Mouse (Mus musculus) thymus, postnatal 10 days (tissue): Measurements from ENCODE around the gene Dock2.

Experiments used
- DNase-seq, 2 experiments: peaks; one replicate each; pipeline ENCODE4 v3.0.0; 2021; ENCODE audit warnings: low spot score in 2 of 2

Gene Dock2

GRCm38 (mm10) chr11:34528006-34528405, 255.7 kb downstream of the Dock2 start:
- DNase-seq, result no peak

- no peak for DNase-seq
Measured at GRCm38 (mm10) chr11:34527238-34527637, 256.5 kb downstream of the Dock2 start.

- no peak for DNase-seq
Measured at GRCm38 (mm10) chr11:34525096-34525891, 258.4 kb downstream of the Dock2 start.

GRCm38 (mm10) chr11:34524586-34524985, 259.1 kb downstream of the Dock2 start:
- no peak for DNase-seq

GRCm38 (mm10) chr11:34518566-34518965, 265.1 kb downstream of the Dock2 start:
- DNase-seq, result no peak

- DNase-seq, result no peak
Measured at GRCm38 (mm10) chr11:34516971-34517370, 266.7 kb downstream of the Dock2 start.

GRCm38 (mm10) chr11:34515301-34515700, 268.4 kb downstream of the Dock2 start:
- DNase-seq, result no peak

- DNase-seq, result no peak
Measured at GRCm38 (mm10) chr11:34506390-34506789, 277.3 kb downstream of the Dock2 start.

GRCm38 (mm10) chr11:34499663-34500062, 284.0 kb downstream of the Dock2 start:
- DNase-seq, result no peak

GRCm38 (mm10) chr11:34494682-34495081, 289.0 kb downstream of the Dock2 start:
- DNase-seq, result no peak

GRCm38 (mm10) chr11:34492986-34493385, 290.7 kb downstream of the Dock2 start:
- DNase-seq, result no peak

GRCm38 (mm10) chr11:34492223-34492622, 291.5 kb downstream of the Dock2 start:
- no peak for DNase-seq

GRCm38 (mm10) chr11:34489548-34489947, 294.1 kb downstream of the Dock2 start:
- no peak for DNase-seq

GRCm38 (mm10) chr11:34479301-34479700, 304.4 kb downstream of the Dock2 start:
- no peak for DNase-seq

- no peak for DNase-seq
Measured at GRCm38 (mm10) chr11:34469792-34470191, 313.9 kb downstream of the Dock2 start.

- no peak for DNase-seq
Measured at GRCm38 (mm10) chr11:34468571-34468970, 315.1 kb downstream of the Dock2 start.

- no peak for DNase-seq
Measured at GRCm38 (mm10) chr11:34467056-34467455, 316.6 kb downstream of the Dock2 start.

- DNase-seq, result no peak
Measured at GRCm38 (mm10) chr11:34449944-34450343, 333.7 kb downstream of the Dock2 start.

GRCm38 (mm10) chr11:34447891-34448290, 335.8 kb downstream of the Dock2 start:
- DNase-seq, result peak in 1 of 2 experiments; percentile 36

- no peak for DNase-seq
Measured at GRCm38 (mm10) chr11:34438429-34438828, 345.3 kb downstream of the Dock2 start.

GRCm38 (mm10) chr11:34437446-34437845, 346.2 kb downstream of the Dock2 start:
- no peak for DNase-seq

- no peak for DNase-seq
Measured at GRCm38 (mm10) chr11:34431978-34432377, 351.7 kb downstream of the Dock2 start.

- DNase-seq, result no peak
Measured at GRCm38 (mm10) chr11:34431371-34431770, 352.3 kb downstream of the Dock2 start.

GRCm38 (mm10) chr11:34430940-34431339, 352.8 kb downstream of the Dock2 start:
- DNase-seq, result no peak
